Mouse (Mus musculus) neural tube, embryonic 12.5 days (tissue): Measurements from ENCODE around the gene Slc7a10. TPM values are rescaled to one million over a fixed set of nuclear protein-coding genes. Genes with fewer than 3 reads are reported as not detected.

Experiments
- ATAC-seq: fragments of 200-750 bp; cut with Nextera tagmentation; 2 replicates; pipeline ENCODE4 v1.8.0; 2017; ENCODE audit warnings: low read depth, mild to moderate bottlenecking, moderate TSS enrichment, moderate library complexity; ENCODE audit not compliant: low FRiP score
- H3K27ac ChIP-seq: fragments of 300-500 bp; sonication (generic); 2 replicates; pipeline ENCODE4 v1.5.1; 2016
- H3K27me3 ChIP-seq: fragments of 300-500 bp; sonication (generic); replicated peaks from 2 replicates; pipeline ENCODE4 v1.6.1; 2016; ENCODE audit warnings: mild to moderate bottlenecking
- H3K36me3 ChIP-seq: fragments of 300-500 bp; sonication (generic); 2 replicates; pipeline ENCODE4 v1.6.1; 2016; ENCODE audit warnings: mild to moderate bottlenecking
- H3K4me1 ChIP-seq: fragments of 300-500 bp; sonication (generic); 2 replicates; pipeline ENCODE4 v1.6.1; 2016
- H3K4me2 ChIP-seq: fragments of 300-500 bp; sonication (generic); replicated peaks from 2 replicates; pipeline ENCODE4 v1.6.1; 2016; ENCODE audit warnings: mild to moderate bottlenecking
- H3K4me3 ChIP-seq: fragments of 300-500 bp; sonication (generic); 2 replicates; pipeline ENCODE4 v1.5.1; 2016
- H3K9ac ChIP-seq: fragments of 300-500 bp; sonication (generic); 2 replicates; pipeline ENCODE4 v1.6.1; 2016; ENCODE audit warnings: mild to moderate bottlenecking
- H3K9me3 ChIP-seq: fragments of 300-500 bp; sonication (generic); 2 replicates; pipeline ENCODE4 v1.6.1; 2016; ENCODE audit warnings: mild to moderate bottlenecking
- WGBS: fragments of 180-500 bp; shearing (Covaris S2); methylation state at CpG from one replicate; pipeline ENCODE4 v1.1.7; 2016; 5-methylcytosine and 5-hydroxymethylcytosine counted together
- polyA plus RNA-seq: library from polyadenylated mRNA; unstranded; fragments of >200 nt; fragmentation: Nextera tagmentation; extraction: Ambion mirVana; gene quantifications from 2 replicates; pipeline ENCODE4 v1.2.1, GENCODE M21; 2016

The Slc7a10 gene
- polyA plus RNA-seq, 1 experiment from 2014 or later: 1.7 TPM

- Histone ChIP-seq H3K9me3 (no peaks in the 10 kb centered on the region), H3K4me2 (peak overlapping the region; percentile 65), H3K4me3 (peak overlapping the region; percentile 28), H3K27me3 (peaks cover 50% of the 10 kb centered on the region), H3K9ac (0 out of 2 replicates have a peak overlapping the region, but pooled peaks have one; percentile 22), H3K36me3 (no peaks in the 10 kb centered on the region), H3K27ac (no peak overlapping the region), H3K4me1 (peaks cover 16% of the 10 kb centered on the region)
- 2% methylated on average over 54 of the region's 54 CpGs for WGBS
- peak; percentile 67 for ATAC-seq
Measured at GRCm38 (mm10) chr7:35184833-35185724, 1.1 kb upstream of the Slc7a10 start.

GRCm38 (mm10) chr7:35189699-35190098, 3.5 kb downstream of the Slc7a10 start:
- no peak overlapping the region for H3K4me2 ChIP-seq
- peaks cover 15% of the 10 kb centered on the region for H3K4me1 ChIP-seq
- no peak overlapping the region for H3K4me3 ChIP-seq
- no peaks in the 10 kb centered on the region for H3K36me3 ChIP-seq
- peaks cover 43% of the 10 kb centered on the region for H3K27me3 ChIP-seq
- H3K9ac ChIP-seq: no peak overlapping the region
- H3K27ac ChIP-seq: no peak overlapping the region
- no peaks in the 10 kb centered on the region for H3K9me3 ChIP-seq
- 69% methylated on average over 5 of the region's 5 CpGs for WGBS
- no peak for ATAC-seq

DNA sequence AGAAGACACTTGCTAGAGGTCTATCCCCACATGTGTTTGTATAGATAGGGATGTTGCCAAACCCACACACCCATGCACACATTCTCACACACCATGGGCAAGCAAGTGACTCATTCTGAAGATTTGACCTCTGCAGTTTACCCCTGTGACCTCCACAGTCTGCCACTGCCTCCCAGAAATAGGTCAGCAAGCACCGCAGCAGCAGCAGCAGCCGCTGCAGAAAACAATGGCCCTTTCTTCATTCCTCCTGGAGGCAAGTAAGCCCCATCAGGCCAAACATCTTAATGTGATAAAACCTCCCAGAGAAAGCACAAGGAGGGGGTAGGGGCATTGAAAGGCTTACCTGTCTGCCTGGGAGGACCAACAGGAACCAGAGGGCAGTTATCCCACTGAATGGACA, 5.1 kb downstream of the Slc7a10 start:
- 16% methylated on average over 2 of the region's 2 CpGs for WGBS
- H3K4me1 ChIP-seq: peaks cover 2% of the 10 kb centered on the region
- no peak overlapping the region for H3K4me2 ChIP-seq
- no peak overlapping the region for H3K4me3 ChIP-seq
- no peak overlapping the region for H3K27ac ChIP-seq
- H3K9me3 ChIP-seq: no peaks in the 10 kb centered on the region
- ATAC-seq: no peak
- H3K27me3 ChIP-seq: peaks cover 28% of the 10 kb centered on the region
- no peaks in the 10 kb centered on the region for H3K36me3 ChIP-seq
- H3K9ac ChIP-seq: no peak overlapping the region

DNA sequence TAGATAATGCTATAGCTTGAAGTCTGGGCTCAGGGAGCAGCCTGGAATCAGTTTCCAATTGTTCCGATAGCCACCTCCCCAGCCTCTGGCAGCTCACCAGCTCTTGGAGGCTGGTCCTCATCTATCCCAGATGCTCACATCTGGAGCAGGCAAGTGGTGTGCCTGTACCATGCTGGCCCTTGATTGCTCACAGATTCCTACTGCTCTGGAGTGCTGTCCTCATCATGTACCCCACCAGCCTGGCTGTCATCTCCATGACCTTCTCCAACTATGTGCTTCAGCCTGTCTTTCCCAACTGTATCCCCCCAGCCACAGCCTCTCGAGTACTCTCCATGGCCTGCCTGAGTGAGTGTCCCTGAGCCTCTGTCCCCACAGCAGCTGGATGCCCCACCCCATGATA, 10.8 kb downstream of the Slc7a10 start:
- no peak overlapping the region for H3K27ac ChIP-seq
- WGBS: 74% methylated on average over 2 of the region's 2 CpGs
- no peak for ATAC-seq

GRCm38 (mm10) chr7:35198981-35199754, 13.0 kb downstream of the Slc7a10 start:
- Histone ChIP-seq H3K4me1 (no peaks in the 10 kb centered on the region), H3K9me3 (no peaks in the 10 kb centered on the region), H3K4me3 (no peak overlapping the region), H3K27me3 (no peaks in the 10 kb centered on the region), H3K36me3 (peaks cover 51% of the 10 kb centered on the region), H3K27ac (no peak overlapping the region), H3K9ac (no peak overlapping the region), H3K4me2 (no peak overlapping the region)
- no peak for ATAC-seq
- 93% methylated on average over 12 of the region's 12 CpGs for WGBS

More for the DNA sequence above, 10.8 kb downstream of the Slc7a10 start:
- H3K27me3 ChIP-seq: no peaks in the 10 kb centered on the region; the same call in 1 of the 2 replicates
- H3K4me2 ChIP-seq: no peak overlapping the region
- H3K4me3 ChIP-seq: no peak overlapping the region
- H3K4me1 ChIP-seq: no peaks in the 10 kb centered on the region
- H3K9ac ChIP-seq: no peak overlapping the region
- H3K36me3 ChIP-seq: peaks cover 29% of the 10 kb centered on the region
- H3K9me3 ChIP-seq: no peaks in the 10 kb centered on the region

DNA sequence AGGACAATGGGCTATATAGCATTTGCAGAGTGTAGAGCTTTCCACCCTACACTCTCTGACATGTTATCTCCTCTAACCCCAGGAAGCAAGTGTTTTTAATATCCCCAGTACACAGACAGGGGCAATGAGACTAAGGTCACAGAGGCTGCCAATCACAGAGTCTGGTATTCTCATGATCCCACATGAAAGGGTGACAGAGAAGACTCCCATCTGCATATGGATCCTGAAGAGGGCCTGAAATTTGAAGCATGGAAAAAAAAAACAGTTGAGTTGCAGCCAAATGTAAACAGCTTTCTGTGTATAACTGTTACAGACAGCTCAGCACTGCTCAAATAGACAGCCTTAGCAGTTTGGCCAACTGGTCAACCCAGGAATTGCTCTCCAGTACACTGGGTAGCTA, 13.6 kb downstream of the Slc7a10 start:
- H3K4me2 ChIP-seq: no peak overlapping the region
- no peak overlapping the region for H3K4me3 ChIP-seq
- no peak overlapping the region for H3K27ac ChIP-seq
- H3K27me3 ChIP-seq: no peaks in the 10 kb centered on the region
- no peak for ATAC-seq
- no peaks in the 10 kb centered on the region for H3K9me3 ChIP-seq
- H3K36me3 ChIP-seq: peaks cover 57% of the 10 kb centered on the region
- H3K9ac ChIP-seq: no peak overlapping the region
- no peaks in the 10 kb centered on the region for H3K4me1 ChIP-seq

DNA sequence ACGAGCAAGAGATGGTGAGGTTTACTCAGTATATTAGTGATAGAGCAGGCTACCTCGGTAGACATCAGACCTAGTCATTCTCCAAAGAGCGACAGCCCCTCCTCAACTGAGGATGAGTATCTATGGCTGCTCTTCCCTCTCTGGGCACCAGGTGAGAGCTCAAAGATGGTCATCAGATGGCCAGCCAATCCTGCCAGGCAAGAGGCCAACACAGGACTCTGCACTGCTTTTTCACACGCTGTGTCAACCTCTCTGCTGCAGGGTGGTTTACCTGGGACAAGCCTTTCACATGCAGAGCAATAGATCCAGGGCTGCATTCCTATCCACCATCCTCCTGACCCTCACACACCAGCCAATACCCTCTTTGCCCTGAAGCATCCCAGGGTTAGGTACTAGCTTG, 25.6 kb downstream of the Slc7a10 start:
- Histone ChIP-seq H3K4me2 (no peak overlapping the region), H3K4me3 (no peak overlapping the region), H3K4me1 (peaks cover 19% of the 10 kb centered on the region), H3K27me3 (no peaks in the 10 kb centered on the region), H3K36me3 (peaks cover 58% of the 10 kb centered on the region), H3K9me3 (no peaks in the 10 kb centered on the region), H3K9ac (no peak overlapping the region), H3K27ac (no peak overlapping the region)
- no peak for ATAC-seq
- WGBS: 90% methylated on average over 4 of the region's 4 CpGs

DNA sequence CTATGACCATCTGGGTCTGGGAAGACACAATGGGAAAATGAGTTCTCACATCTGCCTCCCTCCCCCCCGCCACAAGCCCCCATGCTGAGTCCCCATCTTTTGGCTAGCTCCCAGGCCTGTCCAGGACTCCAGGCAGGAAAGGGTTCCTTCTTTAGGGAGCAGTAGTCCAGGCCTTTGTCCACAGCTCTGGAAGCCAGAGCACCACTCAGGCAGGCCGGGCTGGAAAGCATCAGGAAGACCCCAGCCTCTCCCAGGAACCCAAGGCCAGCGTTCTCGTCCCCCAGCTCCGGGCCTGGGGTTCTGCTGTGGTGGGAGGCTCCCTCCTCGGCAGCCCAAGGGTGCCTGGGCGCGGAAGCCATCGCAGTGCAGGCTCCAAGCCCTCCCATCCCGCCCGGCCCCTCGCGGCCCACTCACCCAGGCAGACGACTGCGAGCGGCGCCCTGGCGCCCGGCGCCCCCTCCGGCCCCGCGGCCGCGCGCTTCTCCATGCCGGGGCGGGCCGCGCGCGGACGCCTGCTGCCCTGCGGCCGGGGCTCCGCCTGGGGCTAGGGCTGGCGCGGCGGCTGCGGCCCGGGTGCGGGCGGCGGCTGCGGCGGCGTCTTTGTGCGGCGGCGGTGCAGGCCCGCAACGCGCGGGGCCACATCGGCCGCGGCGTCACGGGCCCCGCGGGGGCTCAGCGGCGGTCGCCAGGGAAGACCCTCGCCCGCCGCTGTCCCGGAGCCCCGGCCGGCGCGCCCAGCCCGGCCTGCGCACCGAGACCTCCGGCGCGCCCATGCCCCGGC, 28.4 kb downstream of the Slc7a10 start:
- Histone ChIP-seq H3K36me3 (peaks cover 31% of the 10 kb centered on the region), H3K27me3 (no peaks in the 10 kb centered on the region), H3K9me3 (no peaks in the 10 kb centered on the region), H3K9ac (peak overlapping the region; percentile 95), H3K27ac (peak overlapping the region; percentile 79), H3K4me3 (peak overlapping the region; percentile 87), H3K4me2 (peak overlapping the region; percentile 77), H3K4me1 (peaks cover 19% of the 10 kb centered on the region)
- peak; percentile 70 for ATAC-seq
- WGBS: 0% methylated on average over 47 of the region's 79 CpGs

GRCm38 (mm10) chr7:35215225-35215624, 29.0 kb downstream of the Slc7a10 start, which contains the start of gene Lrp3:
TSS of gene Lrp3 (minus strand) at chr7:35215498.
- peak within 1 kb of the TSS; percentile 95 for H3K9ac ChIP-seq
- under 1% methylated on average over 53 of the region's 53 CpGs for WGBS

GRCm38 (mm10) chr7:35215731-35216130, 29.5 kb downstream of the Slc7a10 start:
- H3K27me3 ChIP-seq: no peaks in the 10 kb centered on the region
- WGBS: 48% methylated on average over 5 of the region's 5 CpGs
- no peak for ATAC-seq
- peak overlapping the region; percentile 95 for H3K9ac ChIP-seq
- H3K4me1 ChIP-seq: peaks cover 19% of the 10 kb centered on the region
- H3K9me3 ChIP-seq: no peaks in the 10 kb centered on the region
- H3K4me3 ChIP-seq: peak overlapping the region; percentile 87
- H3K27ac ChIP-seq: peak overlapping the region; percentile 79; the same call in 1 of the 2 replicates
- peak overlapping the region; percentile 77 for H3K4me2 ChIP-seq
- H3K36me3 ChIP-seq: peaks cover 20% of the 10 kb centered on the region

More at GRCm38 (mm10) chr7:35215225-35215624, 29.0 kb downstream of the Slc7a10 start, which contains the start of gene Lrp3:
- Histone ChIP-seq H3K9me3 (no peaks in the 10 kb centered on the region), H3K27me3 (no peaks in the 10 kb centered on the region), H3K27ac (peak within 1 kb of the TSS; percentile 79), H3K36me3 (peaks cover 25% of the 10 kb centered on the region), H3K4me3 (peak within 1 kb of the TSS; percentile 87), H3K4me2 (peak within 1 kb of the TSS; percentile 77), H3K4me1 (peaks cover 19% of the 10 kb centered on the region)
- ATAC-seq: peak; percentile 90

DNA sequence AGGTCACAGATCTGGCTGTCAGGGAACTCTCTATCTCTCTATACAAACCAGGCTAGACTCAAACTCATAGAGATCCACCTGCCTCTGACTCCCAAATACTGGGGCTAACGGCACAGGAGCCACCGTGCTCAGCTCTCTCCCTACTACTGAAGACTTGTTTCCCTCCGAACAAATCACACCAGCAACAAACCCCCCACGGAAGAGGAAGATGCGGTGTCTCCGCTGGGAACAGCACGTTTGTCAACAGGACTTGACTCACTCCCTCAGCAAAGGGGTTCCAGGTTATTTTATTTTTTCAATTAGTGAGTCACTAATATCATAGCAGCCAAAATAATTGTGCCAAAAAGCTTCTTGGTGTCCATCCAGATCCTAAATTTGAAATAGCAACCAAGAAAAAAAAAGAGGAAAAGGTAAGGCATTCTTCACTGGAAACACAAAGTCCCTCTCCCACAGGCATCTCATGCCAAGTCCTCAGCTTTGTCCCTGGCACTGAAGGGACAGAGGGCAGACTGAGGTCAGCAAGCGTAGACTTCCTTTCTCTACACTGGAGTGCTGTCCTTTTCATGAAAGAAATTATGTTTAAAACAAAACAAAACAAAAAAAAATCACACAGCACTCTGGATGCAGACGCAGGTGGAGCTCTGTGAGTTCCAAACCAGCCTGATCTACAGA, 34.6 kb downstream of the Slc7a10 start:
- no peaks in the 10 kb centered on the region for H3K9me3 ChIP-seq
- no peak overlapping the region for H3K4me2 ChIP-seq
- H3K9ac ChIP-seq: no peak overlapping the region
- no peak overlapping the region for H3K4me3 ChIP-seq
- ATAC-seq: no peak
- H3K27ac ChIP-seq: no peak overlapping the region
- H3K4me1 ChIP-seq: no peaks in the 10 kb centered on the region
- WGBS: 78% methylated on average over 9 of the region's 9 CpGs
- no peaks in the 10 kb centered on the region for H3K27me3 ChIP-seq
- H3K36me3 ChIP-seq: no peaks in the 10 kb centered on the region
